Mouse (Mus musculus) adipocyte (in vitro differentiated cells): ENCODE results near the gene Fkbp8.

ENCODE experiments used
- DNase-seq: peaks from one replicate; pipeline ENCODE4 v3.0.0-alpha.2; 2016; ENCODE audit warnings: low spot score

The Fkbp8 gene

GRCm38 (mm10) chr8:70528182-70528797, 766 bp downstream of the Fkbp8 start:
- no peak for DNase-seq

GRCm38 (mm10) chr8:70529299-70529698, 1.8 kb downstream of the Fkbp8 start:
- DNase-seq = no peak

DNA sequence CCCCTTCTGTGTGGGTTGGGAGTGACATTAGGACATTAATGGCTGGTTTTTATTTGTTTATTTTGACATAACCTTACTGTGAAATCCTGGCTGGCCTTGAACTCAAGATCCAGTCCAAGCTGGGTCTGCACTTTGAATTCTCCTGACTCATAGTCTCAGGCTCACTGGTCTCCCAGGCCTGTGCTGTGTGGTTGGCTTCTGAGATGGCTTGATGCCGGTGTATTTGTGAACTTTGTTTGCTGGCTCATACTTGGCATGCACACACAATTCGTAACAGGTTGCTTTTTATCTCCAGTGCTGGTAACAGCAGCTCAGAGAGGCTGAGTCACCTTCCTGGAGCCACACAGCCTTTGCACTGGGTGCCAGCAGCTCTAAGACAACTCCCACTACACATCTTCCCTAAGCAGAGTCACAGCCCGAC, 2.2 kb downstream of the Fkbp8 start:
- peak; percentile 89 for DNase-seq

GRCm38 (mm10) chr8:70530314-70530713, 2.8 kb downstream of the Fkbp8 start:
- DNase-seq = peak; percentile 57

- no peak for DNase-seq
Observed at GRCm38 (mm10) chr8:70534281-70534680, 6.8 kb downstream of the Fkbp8 start.

GRCm38 (mm10) chr8:70535221-70535620, 7.7 kb downstream of the Fkbp8 start:
- DNase-seq = no peak

DNA sequence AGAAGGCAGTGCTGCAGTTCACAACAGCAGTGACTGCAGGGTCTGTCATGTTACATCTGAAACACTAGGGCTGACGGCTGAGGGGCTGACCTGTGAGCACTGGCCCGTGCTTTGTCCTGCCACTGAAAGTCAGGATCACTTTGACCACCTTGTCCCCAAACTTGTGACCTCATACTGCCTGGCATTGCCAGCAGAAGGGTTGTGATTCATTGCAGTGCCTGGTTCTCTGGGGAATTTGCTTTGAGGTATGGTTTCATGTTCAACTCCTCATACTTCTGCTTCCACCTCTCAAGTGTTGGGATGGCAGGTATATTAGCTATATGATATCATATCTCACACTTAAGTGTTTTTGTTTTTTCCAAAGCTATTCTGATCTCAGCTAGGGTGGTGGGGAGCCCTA, 8.2 kb downstream of the Fkbp8 start:
- DNase-seq = no peak

GRCm38 (mm10) chr8:70538024-70538579, 10.6 kb downstream of the Fkbp8 start:
- peak; percentile 87 for DNase-seq

GRCm38 (mm10) chr8:70538633-70539076, 11.1 kb downstream of the Fkbp8 start:
- DNase-seq = peak; percentile 100

DNA sequence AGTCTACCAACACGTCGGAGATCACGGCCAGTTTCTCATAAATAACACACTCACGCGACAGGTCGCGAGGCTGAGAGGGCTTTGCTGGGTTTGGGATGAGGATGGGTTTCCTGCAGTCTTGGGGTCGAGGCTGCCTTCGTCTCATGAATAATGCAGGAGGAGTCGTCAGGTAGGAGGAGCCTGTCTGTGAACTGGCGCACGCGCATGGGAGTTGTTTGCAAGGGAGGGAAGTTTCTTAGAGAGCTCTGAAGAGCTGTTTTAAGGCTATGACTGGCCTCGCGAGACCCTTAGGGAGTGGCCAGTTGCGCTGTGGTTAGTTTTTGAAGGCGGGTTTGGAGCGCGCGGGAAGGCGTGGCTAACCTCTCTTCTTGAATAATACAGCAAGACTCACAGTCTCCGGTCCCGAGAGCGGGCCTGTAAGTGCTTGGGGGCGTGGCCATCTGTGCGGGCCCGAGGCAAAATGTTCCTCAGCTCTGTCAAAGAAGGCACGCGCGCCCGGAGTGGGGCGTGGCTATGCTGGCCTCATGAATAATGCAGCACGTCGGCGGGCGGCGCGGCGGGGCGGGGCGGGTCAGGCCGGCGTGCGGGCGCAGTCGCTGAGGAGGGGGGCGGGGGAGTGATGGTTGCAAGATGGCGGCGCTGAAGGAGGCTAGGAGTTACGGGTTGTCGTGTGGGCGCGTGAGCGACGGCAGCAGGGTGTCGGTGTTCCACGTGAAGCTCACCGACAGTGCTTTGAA, 11.7 kb downstream of the Fkbp8 start, which contains the start of gene Ell:
Gene Ell (plus strand): TSS at position 381 of the 737 bp plus-strand sequence.
- DNase-seq = peak; percentile 100

DNA sequence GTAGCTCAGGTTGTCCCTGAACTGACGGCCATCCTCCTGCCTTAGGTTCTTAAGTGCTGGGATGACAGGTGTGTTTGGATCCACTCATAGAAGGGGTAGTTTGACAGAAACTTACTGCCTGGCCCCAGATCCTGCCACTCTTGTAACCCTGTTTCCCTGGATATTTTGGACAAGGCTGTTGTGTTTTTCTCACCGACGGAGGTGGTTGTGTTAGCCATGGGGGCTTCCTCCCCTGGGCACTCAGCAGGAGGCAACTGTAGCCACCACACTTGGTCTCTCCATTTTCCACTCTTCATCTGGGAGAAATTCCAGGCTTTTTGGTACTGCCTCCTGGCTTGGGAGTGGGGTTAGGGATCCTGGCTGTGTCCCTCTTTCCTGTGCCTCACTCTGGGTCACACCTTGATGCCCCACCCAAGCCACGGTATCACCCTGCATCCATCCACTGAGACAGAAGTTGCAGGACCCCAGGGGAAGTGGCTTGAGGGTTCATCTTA, 12.5 kb downstream of the Fkbp8 start:
- no peak for DNase-seq

DNA sequence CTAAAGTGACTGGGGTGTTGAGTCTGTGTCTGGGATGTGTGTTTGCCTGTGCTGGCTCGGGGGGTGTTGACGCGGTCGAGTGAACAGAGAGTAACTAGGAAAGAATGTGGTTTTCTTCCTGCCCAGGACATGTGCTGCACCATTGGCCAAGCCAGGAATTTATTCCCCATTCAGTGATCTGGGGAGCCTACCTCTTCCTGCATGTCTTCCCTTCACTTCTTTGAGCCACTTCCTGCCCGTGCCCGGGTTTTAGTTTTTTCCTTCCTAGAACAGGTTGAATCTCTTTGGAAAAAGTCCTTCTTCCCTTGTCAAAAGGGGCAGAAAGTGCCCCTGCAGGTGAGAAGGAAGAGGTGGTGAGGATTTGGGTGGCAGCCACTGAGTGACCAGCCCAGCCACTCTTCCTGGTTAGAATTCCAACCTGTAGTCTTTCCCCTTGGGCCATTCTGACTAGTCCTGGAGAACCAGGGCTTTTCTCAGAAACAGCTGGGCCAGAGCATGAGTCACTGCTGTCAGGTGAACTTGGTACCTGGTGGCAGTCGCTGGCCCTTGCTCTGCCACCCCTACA, 13.1 kb downstream of the Fkbp8 start:
- peak; percentile 47 for DNase-seq

DNA sequence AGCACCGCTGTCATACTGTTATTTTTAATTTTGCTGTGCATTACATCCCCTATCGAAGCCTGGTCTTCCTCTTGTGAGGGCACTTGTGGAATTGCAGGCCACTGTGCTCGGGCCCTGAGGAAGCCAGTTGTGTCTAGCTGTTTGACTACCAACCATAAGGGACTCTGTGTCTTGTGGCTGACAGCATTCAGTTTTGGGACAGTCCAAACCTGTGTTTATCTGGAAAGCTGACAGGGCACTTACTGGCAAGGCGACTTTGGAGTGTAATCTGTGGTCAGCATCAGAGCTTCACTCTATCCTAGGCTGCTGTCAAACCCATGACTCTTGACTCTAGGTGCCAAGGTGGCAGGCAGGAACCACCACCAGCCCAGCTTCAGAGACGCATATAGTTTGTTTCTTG, 13.6 kb downstream of the Fkbp8 start:
- peak; percentile 56 for DNase-seq

DNA sequence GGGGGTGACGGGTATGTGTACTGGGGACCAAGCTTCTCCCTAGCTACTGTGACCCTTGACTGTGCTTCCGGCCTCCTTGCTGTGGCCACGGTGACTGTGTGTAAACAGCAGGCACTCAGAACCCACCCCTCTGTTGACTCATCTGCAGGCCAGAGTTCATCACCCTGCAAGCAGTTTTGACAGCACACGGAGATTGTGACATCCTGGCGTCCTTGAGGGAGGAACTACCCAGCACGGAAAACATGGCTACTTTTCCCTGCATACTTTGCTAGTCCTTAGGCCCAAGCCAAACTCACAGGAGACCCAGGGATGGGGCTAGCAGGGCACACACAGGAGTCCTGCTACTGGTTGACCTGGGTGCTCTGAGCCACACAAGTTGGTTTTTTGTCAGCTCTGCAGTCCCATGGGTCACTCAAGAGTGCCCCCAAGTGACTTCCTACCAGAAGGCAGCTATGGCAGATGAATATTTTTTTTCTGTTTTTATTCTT, 16.7 kb downstream of the Fkbp8 start:
- peak; percentile 97 for DNase-seq

GRCm38 (mm10) chr8:70546412-70546811, 18.9 kb downstream of the Fkbp8 start:
- DNase-seq = no peak

DNA sequence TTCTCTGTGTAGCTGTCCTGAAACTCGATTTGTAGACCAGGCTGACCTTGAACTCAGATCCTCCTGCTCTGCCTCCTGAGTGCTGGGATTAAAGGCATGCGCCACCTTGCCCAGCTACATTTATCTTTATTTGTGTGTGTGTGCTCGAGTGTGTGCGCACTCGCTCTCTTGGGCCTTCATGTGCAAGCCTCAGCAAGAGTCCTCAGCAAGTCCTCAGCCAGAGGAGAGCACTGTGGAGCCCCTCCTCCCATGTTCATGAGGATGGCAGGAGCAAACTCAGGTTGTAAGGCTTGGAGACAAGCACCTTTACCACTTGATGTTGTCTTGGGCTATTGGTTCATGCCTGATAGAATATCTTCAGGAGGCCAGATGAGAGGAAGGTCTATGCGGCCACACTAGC, 20.2 kb downstream of the Fkbp8 start:
- no peak for DNase-seq

DNA sequence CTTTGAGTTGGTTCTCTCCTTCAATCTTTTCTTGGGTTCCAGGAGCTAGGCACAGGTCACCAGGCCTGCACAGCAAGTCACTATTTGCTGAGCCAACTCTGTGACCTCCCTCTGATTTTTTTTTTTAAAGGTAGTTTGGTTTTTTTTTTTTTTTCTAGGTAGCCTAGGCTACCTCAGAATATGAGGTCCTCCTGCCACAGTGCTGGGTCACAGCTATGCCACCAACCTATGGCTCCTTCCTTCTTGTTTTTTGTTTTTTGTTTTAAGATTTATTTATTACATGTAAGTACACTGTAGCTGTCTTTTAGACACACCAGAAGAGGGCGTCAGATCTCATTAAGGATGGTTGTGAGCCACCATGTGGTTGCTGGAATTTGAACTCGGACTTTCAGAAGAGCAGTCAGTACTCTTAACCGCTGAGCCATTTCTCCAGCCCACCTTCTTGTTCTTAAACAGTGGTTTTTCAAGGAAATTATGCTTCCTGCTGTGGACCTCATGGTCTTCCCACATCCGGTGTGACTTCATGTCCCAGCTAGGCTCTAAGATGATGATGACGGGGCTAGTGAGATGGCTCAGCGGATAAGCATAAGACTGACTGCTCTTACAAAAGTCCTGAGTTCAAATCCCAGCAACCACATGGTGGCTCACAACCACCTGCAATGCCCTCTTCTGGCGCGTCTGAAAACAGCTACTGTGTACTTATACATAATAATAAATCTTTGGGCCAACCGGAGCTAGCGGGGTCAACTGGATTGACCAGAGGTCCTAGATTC, 22.1 kb downstream of the Fkbp8 start:
- no peak for DNase-seq

- DNase-seq = no peak
Observed at GRCm38 (mm10) chr8:70551558-70552161, 24.1 kb downstream of the Fkbp8 start.

DNA sequence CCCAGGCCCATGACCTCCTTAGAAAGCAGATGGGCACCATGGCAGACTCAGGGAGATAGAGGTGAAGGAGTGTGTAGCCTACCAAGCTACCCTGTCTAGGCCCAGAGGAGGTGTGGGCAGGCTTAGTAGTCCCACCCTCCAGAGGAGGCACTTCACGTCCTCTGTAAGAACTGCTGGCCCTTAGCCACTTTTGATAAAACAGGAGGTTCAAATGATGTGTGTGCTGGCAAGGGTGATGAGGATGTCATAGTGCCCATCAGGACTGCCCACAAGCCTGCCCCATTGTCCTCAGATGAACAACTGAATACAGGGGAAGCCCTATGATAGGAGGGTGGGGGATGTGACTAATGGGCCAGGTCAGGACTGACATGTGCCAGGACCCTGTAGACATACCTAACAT, 25.3 kb downstream of the Fkbp8 start:
- DNase-seq = no peak

GRCm38 (mm10) chr8:70553740-70554139, 26.2 kb downstream of the Fkbp8 start:
- DNase-seq = peak; percentile 89

- no peak for DNase-seq
Observed at GRCm38 (mm10) chr8:70555079-70555747, 27.7 kb downstream of the Fkbp8 start.
